Mouse (Mus musculus) G1E (cell line): ENCODE results near the gene Rdx.

Experiments used
- CTCF ChIP-seq: IDR thresholded peaks from 2 replicates; pipeline ENCODE4 v1.5.1; 2012; ENCODE audit warnings: low read depth, low read length, inconsistent platforms, mixed read lengths
- GATA1 ChIP-seq: IDR thresholded peaks from 2 replicates; pipeline ENCODE4 v1.6.1; 2012; ENCODE audit warnings: borderline replicate concordance, low read length, inconsistent platforms, mixed read lengths
- POLR2AphosphoS5 ChIP-seq: IDR thresholded peaks from 2 replicates; pipeline ENCODE4 v1.6.1; 2012; ENCODE audit warnings: low read depth, low read length, inconsistent platforms; ENCODE audit not compliant: insufficient replicate concordance

DNA sequence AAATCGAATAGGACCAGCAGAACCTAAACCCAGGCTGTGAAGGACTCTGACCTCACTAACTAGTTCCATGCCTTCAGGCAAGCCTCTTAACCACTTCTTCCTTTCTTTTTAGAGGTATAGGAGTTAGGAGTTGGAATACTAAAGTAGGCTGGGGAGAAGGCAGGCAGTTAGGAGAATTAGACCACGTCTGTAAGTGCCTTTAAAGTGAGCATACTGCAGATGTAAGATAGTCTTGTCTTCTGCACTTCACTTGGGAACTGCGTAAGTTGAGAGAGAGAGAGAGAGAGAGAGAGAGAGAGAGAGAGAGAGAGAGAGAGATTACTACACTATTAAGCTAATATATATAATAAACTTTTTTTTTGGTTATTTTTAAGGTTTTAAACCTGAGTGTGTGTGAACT is 8.3 kb downstream of the Rdx start:
- no peak for TF ChIP-seq CTCF
- no peak for TF ChIP-seq POLR2AphosphoS5
- no peak for TF ChIP-seq GATA1
